Mouse (Mus musculus): ENCODE data around the gene Abcf3. TPM values are rescaled to one million over a fixed set of nuclear protein-coding genes. Genes with fewer than 3 reads are reported as not detected.

Gene Abcf3
- polyA plus RNA-seq (2016; fragmentation: Nextera tagmentation; extraction: Ambion mirVana) = 72.4 and 79.1 TPM in 2 replicates

GRCm38 (mm10) chr16:20548096-20548948 lies at the start of gene Abcf3:
TSS of gene Abcf3 (plus strand) at chr16:20548577.
- H3K4me2 ChIP-seq (replicated peaks) = peak within 1 kb of the TSS; percentile 78
- H3K27me3 ChIP-seq = no peaks in the 10 kb centered on the region
- peaks cover 15% of the 10 kb centered on the region for H3K4me1 ChIP-seq
- WGBS = under 1% methylated on average over 56 of the region's 56 CpGs
- H3K4me3 ChIP-seq = peak within 1 kb of the TSS; percentile 81
- H3K27ac ChIP-seq = peak within 1 kb of the TSS; percentile 57
- H3K36me3 ChIP-seq = peaks cover 62% of the 10 kb centered on the region
- ATAC-seq (ENCODE audit: insufficient number of reproducible peaks, insufficient read depth, low FRiP score, low TSS enrichment) = peak; percentile 97
- peak within 1 kb of the TSS; percentile 86 for H3K9ac ChIP-seq
- H3K9me3 ChIP-seq = no peaks in the 10 kb centered on the region

GRCm38 (mm10) chr16:20498677-20499475 lies 49.5 kb upstream of the Abcf3 start, which contains the start of gene Eif2b5:
TSS of gene Eif2b5 (plus strand) at chr16:20498817.
- ATAC-seq (ENCODE audit: insufficient number of reproducible peaks, insufficient read depth, low FRiP score, low TSS enrichment) = peak; percentile 94
- Histone ChIP-seq H3K4me3 (peak within 1 kb of the TSS; percentile 94), H3K9me3 (no peaks in the 10 kb centered on the region), H3K27ac (peak within 1 kb of the TSS; percentile 75), H3K4me2 (replicated peaks) (peak within 1 kb of the TSS; percentile 80), H3K36me3 (peaks cover 32% of the 10 kb centered on the region), H3K4me1 (peaks cover 7% of the 10 kb centered on the region; the same call in 1 of the 2 replicates), H3K9ac (peak within 1 kb of the TSS; percentile 92), H3K27me3 (0 out of 2 replicates have a peak, but pooled peaks cover 7% of the 10 kb centered on the region)
- WGBS = under 1% methylated on average over 49 of the region's 49 CpGs

- WGBS = 83% methylated on average over 8 of the region's 8 CpGs
- H3K4me2 ChIP-seq (replicated peaks) = no peak overlapping the region
- no peaks in the 10 kb centered on the region for H3K4me1 ChIP-seq
- no peaks in the 10 kb centered on the region for H3K27me3 ChIP-seq
- H3K9me3 ChIP-seq = no peaks in the 10 kb centered on the region
- H3K27ac ChIP-seq = no peak overlapping the region
- H3K36me3 ChIP-seq = peaks cover 96% of the 10 kb centered on the region
- H3K4me3 ChIP-seq = no peak overlapping the region
- no peak overlapping the region for H3K9ac ChIP-seq
- no peak for ATAC-seq (ENCODE audit: insufficient number of reproducible peaks, insufficient read depth, low FRiP score, low TSS enrichment)
Observed at GRCm38 (mm10) chr16:20506000-20506399, 42.4 kb upstream of the Abcf3 start.

- peaks cover 69% of the 10 kb centered on the region for H3K36me3 ChIP-seq
- WGBS = 72% methylated on average over 3 of the region's 3 CpGs
- no peaks in the 10 kb centered on the region for H3K4me1 ChIP-seq
- H3K27ac ChIP-seq = no peak overlapping the region
- no peak overlapping the region for H3K9ac ChIP-seq
- no peak for ATAC-seq (ENCODE audit: insufficient number of reproducible peaks, insufficient read depth, low FRiP score, low TSS enrichment)
- no peak overlapping the region for H3K4me2 ChIP-seq (replicated peaks)
- no peaks in the 10 kb centered on the region for H3K27me3 ChIP-seq
- H3K4me3 ChIP-seq = no peak overlapping the region
- no peaks in the 10 kb centered on the region for H3K9me3 ChIP-seq
Observed at GRCm38 (mm10) chr16:20509349-20509748, 39.0 kb upstream of the Abcf3 start.

GRCm38 (mm10) chr16:20511277-20511847 lies 37.0 kb upstream of the Abcf3 start:
- Histone ChIP-seq H3K36me3 (peaks cover 49% of the 10 kb centered on the region), H3K27me3 (no peaks in the 10 kb centered on the region), H3K4me2 (replicated peaks) (no peak overlapping the region), H3K9me3 (no peaks in the 10 kb centered on the region), H3K27ac (no peak overlapping the region), H3K4me3 (no peak overlapping the region), H3K9ac (no peak overlapping the region), H3K4me1 (no peaks in the 10 kb centered on the region)
- 85% methylated on average over 7 of the region's 7 CpGs for WGBS
- no peak for ATAC-seq (ENCODE audit: insufficient number of reproducible peaks, insufficient read depth, low FRiP score, low TSS enrichment)

- Histone ChIP-seq H3K4me2 (replicated peaks) (peak overlapping the region; percentile 91), H3K4me1 (peaks cover 12% of the 10 kb centered on the region), H3K4me3 (peak overlapping the region; percentile 94), H3K27me3 (no peaks in the 10 kb centered on the region), H3K36me3 (peaks cover 12% of the 10 kb centered on the region), H3K27ac (peak overlapping the region; percentile 93), H3K9me3 (no peaks in the 10 kb centered on the region), H3K9ac (peak overlapping the region; percentile 92; the same call in 1 of the 2 replicates)
- ATAC-seq (ENCODE audit: insufficient number of reproducible peaks, insufficient read depth, low FRiP score, low TSS enrichment) = no peak
Observed at GRCm38 (mm10) chr16:20516032-20516431, 32.3 kb upstream of the Abcf3 start.

- Histone ChIP-seq H3K27me3 (no peaks in the 10 kb centered on the region), H3K9me3 (no peaks in the 10 kb centered on the region), H3K36me3 (peaks cover 15% of the 10 kb centered on the region), H3K4me2 (replicated peaks) (peak within 1 kb of the TSS; percentile 91), H3K27ac (peak within 1 kb of the TSS; percentile 93), H3K9ac (peak within 1 kb of the TSS; percentile 92), H3K4me1 (peaks cover 12% of the 10 kb centered on the region), H3K4me3 (peak within 1 kb of the TSS; percentile 94)
- WGBS = under 1% methylated on average over 45 of the region's 55 CpGs
- peak; percentile 94 for ATAC-seq (ENCODE audit: insufficient number of reproducible peaks, insufficient read depth, low FRiP score, low TSS enrichment)
Observed at GRCm38 (mm10) chr16:20516726-20517201, 31.6 kb upstream of the Abcf3 start, which contains the start of gene Dvl3. TSS of gene Dvl3 (plus strand) at chr16:20516982.

GRCm38 (mm10) chr16:20517216-20517615 lies 31.2 kb upstream of the Abcf3 start:
- Histone ChIP-seq H3K27me3 (no peaks in the 10 kb centered on the region), H3K4me1 (peaks cover 12% of the 10 kb centered on the region), H3K4me3 (peak overlapping the region; percentile 94), H3K36me3 (peaks cover 19% of the 10 kb centered on the region), H3K4me2 (replicated peaks) (peak overlapping the region; percentile 91), H3K9me3 (no peaks in the 10 kb centered on the region), H3K9ac (peak overlapping the region; percentile 92), H3K27ac (peak overlapping the region; percentile 93)
- ATAC-seq (ENCODE audit: insufficient number of reproducible peaks, insufficient read depth, low FRiP score, low TSS enrichment) = peak; percentile 2; the same call in 1 of the 2 replicates
- under 1% methylated on average over 26 of the region's 26 CpGs for whole genome bisulfite sequencing

GRCm38 (mm10) chr16:20517701-20518374 lies 30.5 kb upstream of the Abcf3 start:
- H3K4me3 ChIP-seq = peak overlapping the region; percentile 94
- WGBS = 0% methylated on average over 6 of the region's 6 CpGs
- peak overlapping the region; percentile 92 for H3K9ac ChIP-seq
- peak; percentile 37 for ATAC-seq (ENCODE audit: insufficient number of reproducible peaks, insufficient read depth, low FRiP score, low TSS enrichment)
- H3K27ac ChIP-seq = peak overlapping the region; percentile 93
- peak overlapping the region; percentile 91 for H3K4me2 ChIP-seq (replicated peaks)
- peaks cover 19% of the 10 kb centered on the region for H3K36me3 ChIP-seq
- no peaks in the 10 kb centered on the region for H3K9me3 ChIP-seq
- peaks cover 12% of the 10 kb centered on the region for H3K4me1 ChIP-seq
- H3K27me3 ChIP-seq = no peaks in the 10 kb centered on the region

- no peak overlapping the region for H3K27ac ChIP-seq
- H3K36me3 ChIP-seq = peaks cover 77% of the 10 kb centered on the region
- H3K4me3 ChIP-seq = no peak overlapping the region
- H3K9ac ChIP-seq = no peak overlapping the region
- ATAC-seq (ENCODE audit: insufficient number of reproducible peaks, insufficient read depth, low FRiP score, low TSS enrichment) = no peak
- no peaks in the 10 kb centered on the region for H3K27me3 ChIP-seq
- H3K4me1 ChIP-seq = peaks cover under 1% of the 10 kb centered on the region
- 82% methylated on average over 10 of the region's 10 CpGs for WGBS
- H3K9me3 ChIP-seq = no peaks in the 10 kb centered on the region
- H3K4me2 ChIP-seq (replicated peaks) = no peak overlapping the region
Observed at GRCm38 (mm10) chr16:20523886-20524285, 24.5 kb upstream of the Abcf3 start.

- Histone ChIP-seq H3K27me3 (no peaks in the 10 kb centered on the region), H3K4me1 (no peaks in the 10 kb centered on the region), H3K4me3 (no peak overlapping the region), H3K9me3 (no peaks in the 10 kb centered on the region), H3K4me2 (replicated peaks) (no peak overlapping the region), H3K9ac (no peak overlapping the region), H3K36me3 (peaks cover 95% of the 10 kb centered on the region), H3K27ac (no peak overlapping the region)
- ATAC-seq (ENCODE audit: insufficient number of reproducible peaks, insufficient read depth, low FRiP score, low TSS enrichment) = no peak
- WGBS = 90% methylated on average over 5 of the region's 5 CpGs
Observed at GRCm38 (mm10) chr16:20528779-20529178, 19.6 kb upstream of the Abcf3 start.
